Mouse (Mus musculus): ENCODE results near the gene Hmox2.
"Not testable (repeated sequence)": the region's sequence is repeated elsewhere in the genome, so short reads cannot be mapped to it uniquely, and the experiment has no call there.

The Hmox2 gene

DNA sequence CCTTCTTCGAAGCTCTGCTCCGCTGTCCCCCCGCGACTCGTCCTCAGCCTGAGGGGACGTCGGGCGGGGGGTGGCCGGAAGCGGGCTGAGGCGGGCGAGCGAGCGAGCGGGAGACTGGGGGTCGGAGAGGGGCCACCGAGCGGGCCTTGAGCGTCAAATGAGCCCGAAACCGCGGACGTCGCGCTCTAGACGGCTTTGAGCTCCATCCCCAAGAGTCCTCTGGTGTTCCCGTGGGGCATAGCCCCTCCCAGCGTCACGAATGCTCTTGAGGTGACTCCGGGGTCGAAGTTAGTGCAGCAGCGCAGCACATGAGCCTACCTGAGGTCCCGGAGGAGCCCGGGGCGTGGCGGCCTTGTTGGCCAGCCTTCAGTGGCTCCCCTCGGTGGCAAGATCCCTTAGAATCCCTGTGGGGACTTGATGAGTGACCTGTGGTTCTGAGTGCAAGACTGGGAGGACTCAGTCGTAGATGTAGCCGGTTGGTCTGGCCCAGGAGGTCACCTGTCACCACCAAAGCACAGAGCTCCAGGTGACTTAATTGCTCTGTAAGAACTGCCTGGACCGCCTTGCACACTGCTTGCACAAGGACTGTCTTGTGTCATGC lies 467 bp downstream of the Hmox2 start:
- peak; percentile 63 for DNase-seq

DNA sequence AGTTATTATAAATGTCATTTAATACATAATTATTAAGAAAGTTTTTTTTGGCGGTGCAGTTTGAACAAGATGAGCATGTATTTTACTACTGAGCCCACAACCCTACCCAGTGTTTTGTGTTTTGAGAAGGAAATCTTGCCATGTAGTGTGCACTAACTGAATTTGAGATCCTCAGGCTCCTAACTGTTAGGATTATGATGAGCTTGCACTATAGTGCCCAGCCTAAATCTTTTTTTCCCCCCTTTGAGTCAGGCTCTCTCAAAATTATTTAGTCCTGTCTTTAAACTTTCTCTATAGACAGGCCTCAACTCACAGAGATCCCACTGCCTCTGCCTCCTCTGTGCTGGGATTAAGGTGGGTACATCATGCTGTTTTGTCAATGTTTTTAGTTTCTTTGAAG lies 1.4 kb downstream of the Hmox2 start:
- DNase-seq = no peak

DNA sequence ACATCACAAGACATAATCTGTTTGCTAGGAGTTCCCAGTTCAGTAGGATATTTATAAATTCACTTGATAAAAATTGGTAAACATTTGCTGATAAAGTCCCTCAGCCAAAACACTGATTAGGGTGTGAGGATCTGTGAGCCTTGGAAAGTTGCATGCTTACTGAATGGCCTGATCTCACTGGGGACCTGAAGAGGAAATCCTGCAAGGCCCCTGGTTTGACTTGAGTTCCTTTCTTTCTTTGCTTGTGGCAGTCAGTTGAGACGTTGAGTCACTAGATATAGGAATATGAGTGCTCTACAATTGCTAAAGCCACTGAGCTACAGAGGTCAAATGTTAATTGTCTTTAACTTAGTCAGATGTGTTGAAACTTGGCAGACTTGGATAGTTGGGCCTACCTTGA lies 1.8 kb downstream of the Hmox2 start:
- DNase-seq = no peak

DNA sequence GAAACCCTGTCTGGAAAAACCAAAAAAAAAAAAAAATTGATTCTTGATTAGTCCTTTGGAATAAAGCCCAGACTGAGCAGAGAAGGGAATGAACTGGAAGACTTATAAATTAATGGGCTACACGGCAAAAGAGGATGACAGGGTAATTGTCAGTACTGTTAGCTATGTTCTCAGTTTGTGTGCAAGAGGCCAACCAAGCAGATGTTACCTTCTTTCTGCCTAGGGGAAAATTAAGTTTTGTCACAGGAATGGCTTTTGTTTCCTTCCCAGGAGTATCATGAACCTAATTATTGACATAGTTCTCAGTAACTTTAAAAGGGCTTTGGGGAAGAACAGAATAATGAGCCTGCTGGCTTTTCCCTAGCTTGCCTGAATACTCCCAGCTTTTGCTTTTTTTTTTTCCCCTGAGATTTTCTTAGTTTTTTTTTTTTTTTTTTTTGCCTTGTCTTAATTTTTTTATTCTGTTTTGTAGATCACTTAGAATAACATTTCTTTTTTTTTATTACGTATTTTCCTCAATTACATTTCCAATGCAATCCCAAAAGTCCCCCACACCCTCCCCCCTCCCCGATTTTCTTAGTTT lies 4.7 kb downstream of the Hmox2 start:
- no peak for DNase-seq

DNA sequence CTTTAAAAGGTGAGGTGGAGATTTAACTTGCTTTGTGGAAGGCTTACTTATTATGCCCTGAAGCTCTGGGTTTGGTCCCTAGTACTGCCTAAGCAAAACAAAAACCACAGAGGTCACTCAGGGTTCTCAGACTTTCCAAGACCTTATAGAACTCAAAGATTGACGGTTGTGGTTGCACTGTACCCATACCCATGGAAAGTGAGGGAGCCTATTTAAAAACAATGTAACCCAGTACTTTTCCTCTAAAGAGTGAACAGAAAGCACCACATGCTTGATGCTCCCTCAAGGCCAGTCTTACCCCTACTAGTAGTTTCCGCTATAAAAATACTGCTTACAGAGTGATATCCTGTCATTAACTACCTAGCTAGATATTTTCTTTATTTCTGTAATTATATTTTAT lies 10.1 kb downstream of the Hmox2 start:
- DNase-seq = no peak

DNA sequence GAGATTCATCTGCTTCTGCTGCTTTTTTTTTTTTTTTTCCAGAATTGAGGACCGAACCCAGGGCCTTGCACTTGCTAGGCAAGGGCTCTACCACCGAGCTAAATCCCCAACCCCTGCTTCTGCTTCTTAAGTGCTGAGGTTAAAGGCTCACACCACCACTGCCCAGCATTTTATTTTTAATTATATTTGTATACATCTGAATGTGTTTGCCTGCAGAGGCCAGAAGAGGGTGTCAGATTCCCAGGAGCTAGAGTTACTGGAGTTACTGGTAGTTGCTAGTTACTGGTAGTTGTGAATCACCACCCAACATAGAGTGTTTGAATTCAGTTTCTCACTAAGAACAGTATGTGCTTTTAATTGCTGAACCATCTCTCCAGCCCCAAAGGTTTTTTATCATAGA lies 13.8 kb downstream of the Hmox2 start:
- no peak for DNase-seq

DNA sequence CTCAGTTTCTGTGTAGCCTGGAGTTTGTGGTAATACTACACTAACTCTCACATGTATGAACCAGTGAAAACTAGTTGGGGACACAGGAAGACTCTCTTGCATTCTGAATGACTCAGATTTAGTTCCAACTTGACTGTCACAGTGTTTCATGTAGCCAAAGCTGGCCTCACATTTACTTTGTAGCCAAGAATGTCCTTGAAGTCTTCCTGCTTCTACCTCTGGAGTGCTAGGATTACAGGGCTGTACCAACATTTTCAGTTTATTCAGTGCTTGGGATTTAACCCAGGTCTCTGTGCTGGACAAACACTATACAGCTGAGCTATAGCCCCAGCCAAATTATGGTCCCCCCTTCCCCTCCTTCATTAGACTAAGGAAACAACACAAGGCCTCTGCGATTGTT lies 16.0 kb downstream of the Hmox2 start:
- DNase-seq = no peak

DNA sequence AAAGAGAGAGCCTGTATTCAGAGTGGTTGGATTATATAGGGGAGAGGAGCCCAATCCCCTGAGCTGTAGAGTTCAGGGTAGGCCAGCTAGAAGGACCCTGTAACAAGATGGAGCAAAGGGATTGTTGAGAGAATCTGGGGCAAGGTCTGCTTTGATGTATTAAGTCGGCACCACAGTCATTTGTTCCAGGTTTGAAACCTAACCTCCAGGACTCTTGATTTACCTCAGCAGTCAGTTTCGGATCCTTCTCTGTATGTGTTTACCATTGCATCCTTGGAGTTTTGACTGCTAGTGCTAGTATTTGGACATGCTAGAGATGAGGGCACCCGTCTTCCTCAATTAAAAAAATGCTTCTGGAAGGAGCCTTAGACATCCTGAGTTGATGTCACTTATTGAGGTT lies 26.0 kb downstream of the Hmox2 start:
- no peak for DNase-seq

DNA sequence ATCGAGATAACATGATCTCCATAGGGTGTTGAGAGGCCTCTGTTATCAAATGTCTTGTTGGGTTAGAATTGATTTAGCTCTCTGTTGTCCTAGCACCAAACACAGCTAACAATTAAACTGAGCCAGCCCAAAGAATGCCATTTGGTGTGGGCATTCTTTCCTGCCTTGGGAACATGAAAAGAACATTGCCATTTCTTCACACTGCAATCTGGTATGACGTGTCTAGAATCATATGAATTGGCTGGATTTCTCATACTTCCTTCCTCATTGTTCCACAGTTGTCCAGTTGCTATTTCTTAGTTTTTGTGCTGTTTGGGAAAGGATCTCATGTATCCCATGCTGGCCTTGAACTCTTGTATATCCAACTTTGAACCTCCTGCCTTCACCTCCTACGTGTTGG lies 27.9 kb downstream of the Hmox2 start:
- no peak for DNase-seq

DNA sequence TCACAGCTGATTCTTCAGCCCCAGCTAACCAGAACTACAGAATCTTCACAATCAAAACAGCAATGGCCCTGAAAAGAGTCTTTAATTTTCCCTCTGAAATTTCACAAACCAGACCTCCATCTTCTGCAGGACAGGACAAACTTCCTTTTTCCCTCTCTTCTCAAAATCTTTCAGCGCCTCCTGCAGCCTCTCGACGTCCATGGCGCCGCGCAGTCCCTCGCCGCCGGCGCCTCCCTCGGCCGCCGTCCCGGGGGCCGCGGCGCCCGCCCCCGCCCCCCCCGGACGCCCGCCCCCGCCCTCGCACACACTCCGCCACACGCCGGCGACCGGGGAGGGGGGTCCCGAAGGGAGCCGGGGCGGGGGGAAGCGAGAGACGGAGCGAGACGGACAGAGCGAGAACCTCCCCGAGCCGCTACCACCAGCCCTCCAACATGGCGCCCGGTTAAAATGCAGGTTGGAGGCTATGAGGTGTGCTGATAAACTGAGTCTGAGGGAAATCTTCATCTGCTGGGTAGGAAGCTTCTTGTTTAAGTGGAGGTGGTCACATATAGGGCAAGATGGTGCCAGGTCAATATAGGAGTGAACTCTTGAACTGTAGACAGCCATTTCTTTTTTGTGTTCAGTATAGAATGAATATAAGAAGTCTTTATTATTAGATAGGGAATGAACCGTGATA lies 30.6 kb downstream of the Hmox2 start:
- DNase-seq = not testable (repeated sequence)

DNA sequence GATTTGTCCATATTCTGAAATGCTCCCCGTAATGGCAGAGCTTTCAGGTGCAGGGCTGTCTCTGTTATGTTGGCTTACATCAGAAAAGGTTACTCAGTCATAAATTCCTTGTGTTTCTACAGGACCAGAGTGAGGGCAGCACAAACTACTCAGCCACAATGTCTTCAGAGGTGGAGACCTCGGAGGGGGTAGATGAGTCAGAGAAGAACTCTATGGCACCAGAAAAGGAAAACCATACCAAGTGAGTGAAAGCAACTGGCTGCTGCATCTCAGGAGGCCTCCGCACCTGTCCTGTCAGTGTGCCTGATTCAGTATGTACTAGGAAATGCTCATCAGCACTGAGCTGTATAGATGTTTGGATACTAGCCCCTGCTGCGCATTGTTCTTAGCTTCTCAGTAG lies 36.3 kb downstream of the Hmox2 start:
- DNase-seq = no peak

DNA sequence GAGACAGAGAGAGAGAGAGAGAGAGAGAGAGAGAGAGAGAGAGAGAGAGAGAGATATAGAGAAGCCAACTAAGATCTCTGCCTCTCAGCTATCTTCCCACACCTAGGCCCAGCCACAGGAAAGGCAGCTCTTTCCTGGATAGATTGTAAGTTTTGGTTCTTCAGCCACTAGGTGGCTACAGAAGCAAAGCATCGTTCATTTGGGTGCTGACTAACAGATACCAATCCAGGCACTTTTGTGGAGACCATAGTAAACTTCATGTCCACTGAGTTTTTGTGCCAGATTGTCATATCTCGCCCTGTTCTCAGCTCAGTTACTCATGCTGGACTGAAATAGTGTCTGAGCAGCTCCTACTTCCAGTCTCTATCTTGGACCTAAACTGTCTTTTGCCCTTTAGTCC lies 37.1 kb downstream of the Hmox2 start:
- DNase-seq = peak; percentile 36

DNA sequence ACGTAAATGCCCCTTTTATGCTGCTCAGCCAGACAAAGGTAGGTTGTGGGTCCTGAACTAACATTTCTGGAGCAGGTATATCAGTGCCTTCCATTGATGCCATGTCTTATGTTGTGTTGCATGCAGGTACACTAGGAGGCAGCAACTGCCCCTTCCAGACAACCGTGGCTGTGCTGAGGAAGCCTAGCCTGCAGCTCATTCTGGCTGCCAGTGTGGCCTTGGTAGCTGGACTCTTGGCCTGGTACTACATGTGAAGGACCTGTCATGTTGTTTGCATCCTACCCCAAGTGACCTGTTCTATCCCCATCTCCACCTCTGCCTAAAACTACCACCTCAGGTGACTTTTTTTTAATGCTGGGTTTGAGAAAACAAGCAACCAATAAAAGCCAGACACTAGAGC lies 39.7 kb downstream of the Hmox2 start:
- DNase-seq = no peak

DNA sequence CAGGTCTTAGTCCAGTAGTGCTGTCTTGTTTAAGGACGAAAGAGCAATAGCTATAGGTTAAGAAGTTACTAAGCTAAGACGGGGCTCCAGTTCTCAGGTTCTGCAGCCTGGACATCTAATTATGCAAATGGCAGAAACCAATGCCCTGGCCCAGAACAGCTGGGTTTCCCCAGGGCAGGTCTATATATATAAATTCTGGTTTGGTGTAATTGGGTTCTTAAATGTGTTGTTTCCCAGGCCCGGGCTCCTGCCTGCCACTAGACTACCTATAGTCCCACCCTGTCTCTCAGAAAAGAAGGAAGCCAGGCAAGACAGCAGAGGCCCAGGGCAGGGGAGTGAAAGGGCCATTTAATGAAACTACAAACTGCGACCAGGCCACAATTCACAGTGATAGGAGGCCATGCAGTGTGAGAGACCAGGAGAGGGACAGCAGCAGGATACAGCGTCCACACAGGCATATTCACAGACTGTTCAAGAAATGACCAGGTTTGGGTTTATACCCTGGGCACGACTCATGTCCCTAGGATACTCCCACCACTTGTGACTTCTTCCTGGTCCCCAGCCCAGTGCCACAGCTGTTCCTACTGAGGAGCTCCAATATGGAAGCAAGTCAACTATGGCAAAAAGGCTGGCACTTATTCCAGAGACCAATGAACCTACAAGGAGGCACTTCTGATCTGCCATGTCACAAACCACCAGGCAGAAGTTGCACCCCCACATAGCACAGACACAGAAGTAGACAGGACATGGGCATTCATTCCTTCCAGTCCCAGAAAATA lies 41.0 kb downstream of the Hmox2 start:
- no peak for DNase-seq

DNA sequence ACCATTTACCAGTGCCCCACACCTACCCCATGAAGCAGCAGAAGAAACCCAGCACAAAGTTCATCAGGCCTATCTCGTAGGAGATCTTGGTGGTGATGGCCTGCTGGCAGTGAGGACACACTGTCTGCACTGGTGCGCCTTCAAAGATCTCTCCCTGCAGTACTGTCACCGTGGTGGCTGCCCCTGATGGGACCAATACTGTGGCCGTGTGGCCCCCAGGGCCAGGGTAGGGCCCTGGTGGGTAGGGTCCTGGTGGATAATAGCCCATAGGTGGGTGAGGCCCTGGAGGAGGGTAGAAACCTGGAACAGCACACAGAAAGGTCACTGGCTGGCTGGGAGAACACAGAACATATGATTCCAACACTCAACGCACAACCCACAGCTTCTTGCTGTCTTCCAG lies 42.6 kb downstream of the Hmox2 start:
- DNase-seq = no peak

DNA sequence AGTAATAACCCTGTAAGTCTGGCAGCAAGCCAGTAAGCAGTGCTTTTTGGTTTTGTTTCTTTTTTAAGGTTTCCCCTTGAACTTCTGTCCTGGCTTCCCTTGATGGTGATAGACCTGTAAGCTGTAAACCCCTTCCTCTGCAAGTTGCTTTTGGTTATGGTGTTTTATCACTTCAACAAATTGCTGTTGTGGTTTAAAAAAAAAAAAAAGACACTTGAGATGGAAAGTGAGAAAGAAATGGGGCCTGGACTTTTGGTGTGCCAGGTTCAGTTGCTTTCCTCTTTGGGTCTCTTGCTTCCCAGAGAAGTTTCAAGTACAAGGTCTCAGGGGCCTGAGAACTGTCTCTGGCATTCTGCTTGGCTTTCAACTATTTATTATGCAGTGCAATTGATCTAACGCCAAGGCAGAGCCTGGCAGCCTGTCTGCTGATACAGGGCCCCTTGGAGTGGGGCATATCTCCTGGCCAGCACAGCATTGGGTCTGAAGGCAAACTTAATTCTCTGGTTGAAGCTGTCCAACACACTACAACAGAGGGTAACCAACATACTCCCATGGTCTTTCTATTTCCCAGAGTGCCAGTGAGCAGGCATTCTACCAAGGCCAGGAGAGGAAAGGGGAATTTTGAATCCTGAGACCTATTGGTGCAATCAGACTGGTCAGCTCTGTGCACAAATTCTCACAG lies 47.3 kb downstream of the Hmox2 start:
- no peak for DNase-seq

DNA sequence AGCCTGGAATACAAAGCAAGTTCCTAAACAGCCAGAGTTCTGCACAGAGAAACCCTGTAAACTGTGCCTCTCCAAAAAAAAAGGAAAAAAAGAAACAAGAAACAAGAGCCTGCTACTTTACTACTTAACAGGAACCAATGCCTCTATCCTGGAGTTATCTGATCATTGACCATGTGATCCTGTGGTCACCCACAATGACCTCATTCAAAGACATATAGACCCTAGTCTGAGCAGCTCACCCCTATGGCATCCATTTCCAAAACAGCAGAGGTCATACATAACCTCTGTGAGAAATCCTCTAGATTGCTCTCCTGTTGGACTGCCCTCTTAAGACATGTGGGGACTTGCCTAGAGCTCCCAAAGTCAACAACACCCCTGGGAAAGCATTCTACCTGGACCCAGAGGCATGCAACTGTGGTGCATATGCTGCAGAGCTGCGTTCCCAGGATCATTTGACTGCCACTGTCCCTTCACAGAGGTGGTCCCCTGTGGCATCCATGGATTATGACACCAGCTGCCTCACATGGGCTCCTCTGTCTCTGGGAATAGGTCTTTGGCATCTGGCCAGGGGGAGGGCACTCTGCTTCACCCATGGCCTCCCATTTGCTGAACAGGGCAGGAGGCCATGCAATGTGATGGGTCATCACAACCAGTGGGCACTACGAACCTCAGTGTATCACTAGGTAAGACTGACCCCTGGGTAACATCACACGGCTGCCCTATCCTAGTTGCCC lies 51.2 kb downstream of the Hmox2 start:
- DNase-seq = peak; percentile 33

DNA sequence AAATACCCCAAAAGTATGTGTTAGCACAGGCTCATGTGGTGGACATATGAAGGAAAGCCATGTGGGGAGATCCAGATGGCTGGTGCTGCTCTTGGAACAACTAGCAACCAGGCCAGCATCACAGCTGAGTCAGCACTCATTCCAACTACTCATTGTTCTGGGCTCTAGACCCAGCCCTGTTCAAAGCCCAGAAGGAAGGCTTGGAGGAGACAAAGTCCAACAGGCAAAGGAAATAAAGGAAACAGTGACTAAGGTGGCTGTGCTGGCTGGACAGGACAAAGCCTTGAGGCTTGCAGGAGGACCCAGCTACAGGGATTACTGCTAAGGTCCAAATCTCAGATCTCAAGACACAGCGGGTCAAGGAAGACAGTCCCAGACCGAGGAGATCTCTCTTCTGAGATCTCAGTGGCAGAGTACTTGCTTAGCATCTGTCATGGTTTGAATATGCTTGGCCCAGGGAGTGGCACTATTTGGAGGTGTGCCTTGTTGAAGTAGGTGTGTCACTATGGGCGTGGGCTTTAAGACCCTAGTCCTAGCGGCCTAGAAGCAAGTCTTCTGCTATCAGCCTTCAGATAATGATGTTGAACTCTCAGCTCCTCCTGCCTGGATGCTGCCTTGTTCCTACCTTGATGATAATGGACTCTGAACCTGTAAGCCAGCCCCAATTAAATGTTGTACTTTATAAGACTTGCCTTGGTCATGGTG lies 51.9 kb downstream of the Hmox2 start:
- peak; percentile 57 for DNase-seq

DNA sequence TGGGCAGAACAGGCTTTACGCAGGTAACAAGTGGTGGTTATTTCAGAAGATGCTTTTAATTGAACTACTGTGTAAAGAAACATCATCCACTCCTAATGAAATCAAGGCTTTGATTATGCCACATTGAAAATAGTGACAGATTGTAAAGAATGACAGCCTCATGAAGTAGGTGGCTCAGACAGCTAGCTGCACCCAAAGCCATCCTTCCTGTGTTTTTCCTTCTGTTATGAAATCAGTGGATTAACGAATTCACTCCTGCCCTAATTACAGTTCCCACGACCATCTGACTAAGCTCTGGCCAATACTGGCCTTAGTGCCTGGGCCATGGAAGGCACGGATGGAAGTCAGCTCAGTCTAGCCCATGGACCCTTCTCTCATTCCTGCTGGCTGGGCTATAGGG lies 52.8 kb downstream of the Hmox2 start:
- DNase-seq = no peak

DNA sequence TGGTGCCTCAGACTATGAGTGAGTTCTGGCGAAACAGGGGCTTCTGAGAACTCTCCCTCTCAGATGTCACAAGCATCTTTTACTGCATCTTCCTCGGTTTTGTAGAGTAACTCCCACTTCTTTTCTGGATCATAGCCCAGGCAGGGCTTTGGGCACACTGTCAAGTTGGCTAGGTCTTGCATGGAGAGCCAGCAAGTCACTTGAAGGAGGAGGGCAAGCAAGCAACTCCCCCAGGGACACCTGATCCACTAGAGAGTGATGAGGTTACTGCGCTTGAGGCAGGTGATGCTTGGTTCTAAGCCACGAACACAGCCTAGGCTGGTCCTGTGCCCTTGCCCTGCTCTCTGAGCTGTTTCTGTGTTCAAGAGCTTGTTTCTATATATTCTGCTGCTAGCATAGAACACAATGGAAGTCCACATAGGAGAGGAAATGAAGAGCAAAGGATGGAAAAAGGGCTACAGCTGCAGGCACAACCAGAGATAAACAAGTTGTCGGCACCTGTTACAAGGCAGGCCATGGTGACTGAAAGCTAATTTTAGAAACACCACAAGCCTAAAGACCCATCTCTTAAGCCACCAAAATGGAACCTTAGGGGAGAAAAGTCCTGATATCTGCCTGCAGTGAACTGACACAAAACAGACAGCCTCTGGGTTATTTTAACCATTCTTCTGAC lies 55.5 kb downstream of the Hmox2 start:
- peak; percentile 75 for DNase-seq

DNA sequence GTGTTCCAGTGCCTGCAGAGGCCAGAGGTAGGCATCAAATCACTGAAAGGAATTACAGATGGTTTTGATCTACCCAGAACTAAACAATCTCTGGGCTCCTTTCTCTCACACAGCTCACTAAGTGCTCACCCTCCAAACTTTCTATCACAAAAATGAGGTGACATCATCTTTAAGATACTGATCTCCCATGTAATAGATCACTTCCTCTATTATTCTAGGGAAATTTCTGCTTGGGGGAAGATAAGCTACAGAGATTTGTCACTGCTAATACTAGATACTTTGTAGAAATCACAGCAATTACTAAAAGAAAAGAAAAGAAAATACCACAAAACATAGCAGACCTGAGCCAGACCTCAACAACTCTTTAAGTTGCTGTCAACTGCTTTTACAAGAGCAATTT lies 56.4 kb downstream of the Hmox2 start:
- no peak for DNase-seq

Data from kidney, adult 11 months (tissue).